Mouse (Mus musculus): ENCODE measurements around the gene Tmsb15b1. TPM values are rescaled to one million over a fixed set of nuclear protein-coding genes. Genes with fewer than 3 reads are reported as not detected.

Tmsb15b1 gene
- 10.2 and 12.5 TPM in 2 replicates for polyA plus RNA-seq (2015; fragmentation: Nextera tagmentation; extraction: Ambion mirVana)

GRCm38 (mm10) chrX:136976424-136977084, at the start of gene Tmsb15b1, which contains the start of gene Tmsb15l:
Tmsb15b1 (minus strand) TSS chrX:136976874.
Tmsb15l (minus strand) TSS chrX:136976869.
- peak within 1 kb of the TSS; percentile 46 for H3K9ac ChIP-seq
- no peak within 1 kb of the TSS for H3K27ac ChIP-seq
- 27% methylated on average over 15 of the region's 15 CpGs for WGBS
- H3K4me3 ChIP-seq, result peak within 1 kb of the TSS; percentile 51
- no peaks in the 10 kb centered on the region for H3K4me1 ChIP-seq (replicated peaks)
- H3K27me3 ChIP-seq, result no peaks in the 10 kb centered on the region
- ATAC-seq (replicated peaks; ENCODE audit: insufficient number of reproducible peaks, insufficient read depth, low FRiP score, low read depth), result peak; percentile 98
- H3K9me3 ChIP-seq (replicated peaks), result no peaks in the 10 kb centered on the region
- no peaks in the 10 kb centered on the region for H3K36me3 ChIP-seq
- peak within 1 kb of the TSS; percentile 64 for H3K4me2 ChIP-seq

DNA sequence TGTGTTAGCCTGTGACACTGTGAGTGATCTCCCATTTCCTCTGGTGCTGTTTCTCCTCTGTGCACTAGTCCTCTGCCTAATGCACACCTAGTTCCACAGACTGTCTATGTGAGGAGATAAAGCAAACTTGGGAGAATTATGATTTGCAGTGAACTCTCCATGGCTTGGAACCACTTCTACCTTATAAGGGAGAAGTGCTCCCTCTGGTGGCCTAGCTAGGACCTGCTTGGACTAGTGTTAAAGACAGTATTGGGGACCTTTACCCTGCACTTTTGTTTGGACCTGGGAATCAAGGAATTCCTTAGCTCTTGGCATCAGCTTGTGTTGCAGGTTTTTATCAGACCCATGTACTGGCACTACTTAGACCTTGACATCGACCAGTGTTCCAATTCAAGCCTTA, 42.6 kb upstream of the Tmsb15b1 start:
- H3K27me3 ChIP-seq, result no peaks in the 10 kb centered on the region
- H3K4me1 ChIP-seq (replicated peaks), result no peaks in the 10 kb centered on the region
- WGBS, result 25% methylated on average over 1 of the region's 1 CpGs
- no peaks in the 10 kb centered on the region for H3K36me3 ChIP-seq
- ATAC-seq (replicated peaks; ENCODE audit: insufficient number of reproducible peaks, insufficient read depth, low FRiP score, low read depth), result no peak
- no peak overlapping the region for H3K9ac ChIP-seq
- no peak overlapping the region for H3K4me2 ChIP-seq
- no peak overlapping the region for H3K4me3 ChIP-seq
- no peaks in the 10 kb centered on the region for H3K9me3 ChIP-seq (replicated peaks)
- no peak overlapping the region for H3K27ac ChIP-seq

- Histone ChIP-seq H3K4me3 (no peak overlapping the region), H3K9ac (no peak overlapping the region), H3K4me1 (replicated peaks) (no peaks in the 10 kb centered on the region), H3K27me3 (no peaks in the 10 kb centered on the region), H3K9me3 (replicated peaks) (no peaks in the 10 kb centered on the region), H3K4me2 (no peak overlapping the region), H3K36me3 (no peaks in the 10 kb centered on the region), H3K27ac (no peak overlapping the region)
- 71% methylated on average over 1 of the region's 1 CpGs for WGBS
- no peak for ATAC-seq (replicated peaks; ENCODE audit: insufficient number of reproducible peaks, insufficient read depth, low FRiP score, low read depth)
Observed at GRCm38 (mm10) chrX:137017668-137018067, 41.0 kb upstream of the Tmsb15b1 start.

DNA sequence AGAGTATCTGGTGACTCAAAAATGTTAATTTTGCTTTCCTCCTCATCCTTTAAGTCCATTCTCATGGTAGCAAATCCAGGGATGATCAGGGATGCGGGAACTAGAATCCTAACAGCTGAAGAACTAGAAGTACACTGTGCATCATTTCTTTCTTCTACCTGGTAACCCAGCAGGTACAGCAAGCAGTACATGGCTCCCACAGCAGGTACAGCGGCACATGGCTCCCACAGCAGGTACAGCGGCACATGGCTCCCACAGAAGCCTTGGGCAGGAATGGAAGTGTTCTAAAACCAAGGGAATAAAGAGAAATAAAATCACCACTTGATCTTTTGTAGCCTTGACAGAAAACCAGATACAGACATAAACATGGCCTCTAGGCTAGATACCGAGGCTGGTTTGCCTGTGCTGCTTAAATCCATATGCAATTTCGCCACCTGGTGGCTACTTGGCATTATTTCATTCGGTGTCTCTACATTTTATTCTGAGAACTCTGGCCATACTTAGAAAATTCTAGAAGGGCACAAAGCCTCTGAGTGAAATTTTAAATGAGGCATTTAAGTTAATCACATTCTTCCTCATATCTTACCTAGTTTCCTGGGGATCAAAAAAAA, 38.5 kb upstream of the Tmsb15b1 start:
- H3K4me1 ChIP-seq (replicated peaks), result no peaks in the 10 kb centered on the region
- no peak for ATAC-seq (replicated peaks; ENCODE audit: insufficient number of reproducible peaks, insufficient read depth, low FRiP score, low read depth)
- no peak overlapping the region for H3K9ac ChIP-seq
- no peaks in the 10 kb centered on the region for H3K27me3 ChIP-seq
- no peak overlapping the region for H3K4me2 ChIP-seq
- H3K27ac ChIP-seq, result no peak overlapping the region
- no peak overlapping the region for H3K4me3 ChIP-seq
- H3K9me3 ChIP-seq (replicated peaks), result no peaks in the 10 kb centered on the region
- no peaks in the 10 kb centered on the region for H3K36me3 ChIP-seq
- 47% methylated on average over 6 of the region's 6 CpGs for WGBS

- Histone ChIP-seq H3K9ac (no peak overlapping the region), H3K36me3 (no peaks in the 10 kb centered on the region), H3K27me3 (peaks cover 16% of the 10 kb centered on the region; the same call in 1 of the 2 replicates), H3K4me1 (replicated peaks) (no peaks in the 10 kb centered on the region; the same call in 1 of the 2 replicates), H3K27ac (no peak overlapping the region), H3K4me3 (no peak overlapping the region), H3K9me3 (replicated peaks) (no peaks in the 10 kb centered on the region), H3K4me2 (no peak overlapping the region)
- ATAC-seq (replicated peaks; ENCODE audit: insufficient number of reproducible peaks, insufficient read depth, low FRiP score, low read depth), result no peak
- 57% methylated on average over 2 of the region's 2 CpGs for WGBS
Observed at GRCm38 (mm10) chrX:136996256-136996655, 19.6 kb upstream of the Tmsb15b1 start.

- WGBS, result 34% methylated on average over 14 of the region's 14 CpGs
- H3K27me3 ChIP-seq, result peaks cover 16% of the 10 kb centered on the region
- H3K9me3 ChIP-seq (replicated peaks), result no peaks in the 10 kb centered on the region
- peak overlapping the region; percentile 45 for H3K4me3 ChIP-seq
- no peak overlapping the region for H3K9ac ChIP-seq
- no peaks in the 10 kb centered on the region; the same call in 1 of the 2 replicates for H3K4me1 ChIP-seq (replicated peaks)
- no peak overlapping the region for H3K27ac ChIP-seq
- H3K4me2 ChIP-seq, result peak overlapping the region; percentile 73
- no peaks in the 10 kb centered on the region for H3K36me3 ChIP-seq
- ATAC-seq (replicated peaks; ENCODE audit: insufficient number of reproducible peaks, insufficient read depth, low FRiP score, low read depth), result no peak
Observed at GRCm38 (mm10) chrX:136993641-136994040, 17.0 kb upstream of the Tmsb15b1 start.

- no peaks in the 10 kb centered on the region for H3K36me3 ChIP-seq
- peak within 1 kb of the TSS; percentile 31 for H3K9ac ChIP-seq
- WGBS, result 19% methylated on average over 26 of the region's 26 CpGs
- peak within 1 kb of the TSS; percentile 45 for H3K4me3 ChIP-seq
- H3K9me3 ChIP-seq (replicated peaks), result no peaks in the 10 kb centered on the region
- peak within 1 kb of the TSS; percentile 73 for H3K4me2 ChIP-seq
- ATAC-seq (replicated peaks; ENCODE audit: insufficient number of reproducible peaks, insufficient read depth, low FRiP score, low read depth), result peak; percentile 83
- H3K27me3 ChIP-seq, result peaks cover 16% of the 10 kb centered on the region
- no peak within 1 kb of the TSS for H3K27ac ChIP-seq
- H3K4me1 ChIP-seq (replicated peaks), result no peaks in the 10 kb centered on the region; the same call in 1 of the 2 replicates
Observed at GRCm38 (mm10) chrX:136992978-136993547, 16.4 kb upstream of the Tmsb15b1 start, which contains the start of gene Zcchc18. Zcchc18 (plus strand) TSS chrX:136993155.

DNA sequence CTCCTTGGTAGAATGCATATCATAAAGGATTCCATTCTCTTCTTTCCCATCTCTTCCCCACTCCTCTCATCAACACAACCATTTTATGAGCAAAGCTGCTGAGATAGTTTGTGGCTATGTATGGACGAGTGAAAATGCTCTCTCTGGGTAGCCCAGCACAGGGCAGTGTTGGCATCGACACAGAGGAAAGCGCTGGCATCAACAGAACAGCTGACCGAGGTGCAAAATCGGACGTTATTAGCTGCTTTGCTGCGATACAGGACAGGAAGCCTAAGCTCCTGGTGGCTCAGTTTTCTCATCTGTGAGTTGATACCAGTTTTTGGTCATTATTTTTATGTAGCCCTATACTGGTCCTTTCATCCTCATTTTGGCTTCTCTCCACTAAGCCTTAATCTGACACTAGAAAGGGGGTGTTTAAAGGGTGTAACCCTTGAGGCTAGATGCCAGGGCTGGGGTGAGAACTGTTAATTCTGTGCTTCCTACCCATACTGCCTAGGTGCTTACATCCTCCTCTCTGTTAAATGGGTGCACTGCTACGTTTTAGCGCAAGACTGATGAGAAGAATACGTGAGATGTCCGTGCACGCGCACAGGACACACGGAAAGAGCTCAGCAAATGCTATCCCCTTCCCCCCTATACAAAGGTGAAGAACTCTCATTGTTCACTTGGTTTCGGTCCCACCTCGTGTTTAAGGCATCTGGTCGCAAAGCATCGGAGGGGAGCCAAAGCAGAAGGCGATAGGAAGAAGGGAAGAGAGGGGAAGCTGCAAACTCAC, 15.7 kb upstream of the Tmsb15b1 start:
- ATAC-seq (replicated peaks; ENCODE audit: insufficient number of reproducible peaks, insufficient read depth, low FRiP score, low read depth), result no peak
- peak overlapping the region; percentile 45 for H3K4me3 ChIP-seq
- peak overlapping the region; percentile 73 for H3K4me2 ChIP-seq
- 22% methylated on average over 19 of the region's 19 CpGs for WGBS
- peak overlapping the region; percentile 31; the same call in 1 of the 2 replicates for H3K9ac ChIP-seq
- H3K27me3 ChIP-seq, result peaks cover 16% of the 10 kb centered on the region
- no peaks in the 10 kb centered on the region for H3K9me3 ChIP-seq (replicated peaks)
- H3K36me3 ChIP-seq, result no peaks in the 10 kb centered on the region
- H3K4me1 ChIP-seq (replicated peaks), result no peaks in the 10 kb centered on the region; the same call in 1 of the 2 replicates
- no peak overlapping the region for H3K27ac ChIP-seq

DNA sequence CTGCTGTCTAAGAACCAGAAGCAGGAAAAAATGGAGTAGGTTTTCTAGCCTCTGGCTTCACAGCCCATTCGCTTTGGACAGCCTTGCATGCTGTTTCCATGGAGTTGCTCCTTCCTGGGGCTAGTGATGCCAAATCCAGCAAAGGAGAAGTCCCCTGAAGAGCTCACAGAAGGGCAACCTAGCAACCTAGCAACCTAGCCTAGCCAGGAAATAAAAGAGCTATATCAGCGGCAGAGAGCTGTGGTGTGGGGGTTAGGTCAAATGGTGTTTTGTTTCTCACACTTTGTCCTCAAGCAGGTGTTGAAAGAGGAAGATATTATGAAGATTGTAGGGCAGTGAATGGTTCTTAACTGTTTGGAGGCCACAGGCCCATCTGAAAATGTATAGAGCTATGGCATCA, 14.6 kb upstream of the Tmsb15b1 start:
- WGBS, result 46% methylated on average over 2 of the region's 2 CpGs

GRCm38 (mm10) chrX:136986039-136986438, 9.4 kb upstream of the Tmsb15b1 start:
- H3K9ac ChIP-seq, result no peak overlapping the region
- H3K9me3 ChIP-seq (replicated peaks), result no peaks in the 10 kb centered on the region
- no peak overlapping the region for H3K4me3 ChIP-seq
- no peak overlapping the region for H3K27ac ChIP-seq
- no peaks in the 10 kb centered on the region for H3K4me1 ChIP-seq (replicated peaks)
- ATAC-seq (replicated peaks; ENCODE audit: insufficient number of reproducible peaks, insufficient read depth, low FRiP score, low read depth), result no peak
- H3K4me2 ChIP-seq, result no peak overlapping the region
- H3K36me3 ChIP-seq, result no peaks in the 10 kb centered on the region
- H3K27me3 ChIP-seq, result no peaks in the 10 kb centered on the region; the same call in 1 of the 2 replicates

More for the DNA sequence above, 14.6 kb upstream of the Tmsb15b1 start:
- Histone ChIP-seq H3K27me3 (peaks cover 16% of the 10 kb centered on the region), H3K27ac (no peak overlapping the region), H3K4me2 (no peak overlapping the region), H3K4me3 (no peak overlapping the region), H3K4me1 (replicated peaks) (no peaks in the 10 kb centered on the region; the same call in 1 of the 2 replicates), H3K9ac (no peak overlapping the region), H3K36me3 (no peaks in the 10 kb centered on the region), H3K9me3 (replicated peaks) (no peaks in the 10 kb centered on the region)
- ATAC-seq (replicated peaks; ENCODE audit: insufficient number of reproducible peaks, insufficient read depth, low FRiP score, low read depth), result no peak

DNA sequence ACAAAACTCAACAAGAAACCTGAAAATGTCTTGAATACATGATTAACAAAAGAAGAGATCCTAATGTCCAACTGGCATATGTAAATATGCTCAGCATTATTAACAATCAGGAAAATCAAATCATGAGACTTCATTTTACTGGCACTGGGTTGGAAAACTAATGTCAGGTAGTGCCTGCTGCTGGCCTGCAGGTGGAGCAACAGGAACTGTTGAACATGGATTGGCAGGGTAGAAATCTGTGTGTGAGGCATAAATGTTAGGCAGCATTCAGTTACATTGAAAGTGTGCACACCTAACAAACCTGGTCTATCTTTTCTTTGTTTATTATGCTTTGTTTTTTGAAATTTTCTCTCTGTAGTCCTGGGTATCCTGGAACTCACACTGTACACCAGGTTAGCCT, 1.9 kb upstream of the Tmsb15b1 start:
- Histone ChIP-seq H3K9me3 (replicated peaks) (no peaks in the 10 kb centered on the region), H3K4me1 (replicated peaks) (no peaks in the 10 kb centered on the region), H3K4me3 (no peak overlapping the region), H3K36me3 (no peaks in the 10 kb centered on the region), H3K4me2 (no peak overlapping the region), H3K9ac (no peak overlapping the region), H3K27me3 (no peaks in the 10 kb centered on the region), H3K27ac (no peak overlapping the region)
- ATAC-seq (replicated peaks; ENCODE audit: insufficient number of reproducible peaks, insufficient read depth, low FRiP score, low read depth), result no peak
